Comparison of ENCODE assay signal across 8 mouse cellular contexts in genomic region chr19:53329221-53329991, GRCm38 (mm10). TPM values are rescaled to one million over a fixed set of nuclear protein-coding genes. Genes with fewer than 3 reads are reported as not detected.
A peak's percentile ranks its signal among the peaks of the same experiment; 100 is the strongest.
DNase-seq lines count a peak whose midpoint lies in the region; ATAC-seq lines count a peak whose summit lies in the region.

No protein-coding gene starts in this region.

- peak overlapping the region; percentile 87 for H3K9ac ChIP-seq in heart, embryonic 14.5 days (ENCODE audit: low read length)
- peak overlapping the region; percentile 96 for H3K9ac ChIP-seq in liver, embryonic 13.5 days
- peak overlapping the region; percentile 68 for H3K9ac ChIP-seq in stomach, embryonic 14.5 days (replicated peaks; ENCODE audit: low read depth, low read length)

- peak overlapping the region; percentile 86 to 90 for H3K4me3 ChIP-seq in heart, embryonic 14.5 days (ENCODE audit: control insufficient read depth in 1 of 2, insufficient read depth in 1 of 2, low read depth in 1 of 2, low read length in 2 of 2)
- peak overlapping the region; percentile 96 for H3K4me3 ChIP-seq in liver, embryonic 13.5 days (replicated peaks)
- peak overlapping the region; percentile 86 for H3K4me3 ChIP-seq in stomach, embryonic 14.5 days (ENCODE audit: low read depth, low read length)

- H3K4me1 ChIP-seq in heart, embryonic 14.5 days (ENCODE audit: control insufficient read depth in 2 of 2, insufficient read depth in 2 of 2, low read length in 2 of 2), result peaks cover 14 to 26% of the 10 kb centered on the region in 2 experiments
- peaks cover 86% of the 10 kb centered on the region for H3K4me1 ChIP-seq in liver, embryonic 13.5 days (replicated peaks)
- H3K4me1 ChIP-seq in stomach, embryonic 14.5 days (ENCODE audit: control insufficient read depth, insufficient read depth, low read length), result peaks cover 16% of the 10 kb centered on the region

- WGBS in heart, embryonic 14.5 days, result under 1% methylated on average over 104 of the region's 106 CpGs
- under 1% methylated on average over 106 of the region's 106 CpGs for WGBS in liver, embryonic 13.5 days (ENCODE audit: insufficient replicate concordance)
- WGBS in stomach, embryonic 14.5 days, result under 1% methylated on average over 98 of the region's 106 CpGs

- H3K27me3 ChIP-seq in heart, embryonic 14.5 days (ENCODE audit: control insufficient read depth, insufficient read depth, low read length), result no peaks in the 10 kb centered on the region
- no peaks in the 10 kb centered on the region for H3K27me3 ChIP-seq in liver, embryonic 13.5 days
- no peaks in the 10 kb centered on the region for H3K27me3 ChIP-seq in stomach, embryonic 14.5 days (ENCODE audit: control insufficient read depth, insufficient read depth, low read length)

- H3K36me3 ChIP-seq in heart, embryonic 14.5 days (ENCODE audit: control insufficient read depth, insufficient read depth, low read length), result peaks cover 24% of the 10 kb centered on the region
- H3K36me3 ChIP-seq in liver, embryonic 13.5 days, result peaks cover 26% of the 10 kb centered on the region
- H3K36me3 ChIP-seq in stomach, embryonic 14.5 days (ENCODE audit: control insufficient read depth, insufficient read depth, low read length), result peaks cover 19% of the 10 kb centered on the region

- peak; percentile 94 for DNase-seq in CD4-positive, CD25-positive, alpha-beta regulatory T cell, adult 2 months (ENCODE audit: low read depth, low spot score)
- DNase-seq in brain, embryonic 18.5 days (ENCODE audit: low read depth, low spot score), result peak; percentile 81
- peak; percentile 69 for DNase-seq in fibroblast of lung, adult 2 months (ENCODE audit: low read depth)
- DNase-seq in kidney, postnatal 14 days, result peak; percentile 94
- peak; percentile 82 for DNase-seq in liver, embryonic 13.5 days
- peak; percentile 80 to 88 for DNase-seq in natural killer cell, adult 2 months (ENCODE audit: low spot score in 2 of 2)

- H3K4me2 ChIP-seq in heart, embryonic 14.5 days (ENCODE audit: low read length), result peak overlapping the region; percentile 98
- peak overlapping the region; percentile 99 for H3K4me2 ChIP-seq in liver, embryonic 13.5 days
- peak overlapping the region; percentile 80 for H3K4me2 ChIP-seq in stomach, embryonic 14.5 days (replicated peaks; ENCODE audit: low read depth, low read length)

- peak overlapping the region; percentile 56 to 71 for H3K27ac ChIP-seq in heart, embryonic 14.5 days (replicated peaks in 1 of 2; ENCODE audit: control insufficient read depth in 1 of 2, insufficient read depth in 1 of 2, low read depth in 2 of 2, low read length in 2 of 2)
- peak overlapping the region; percentile 86 for H3K27ac ChIP-seq in liver, embryonic 13.5 days
- peak overlapping the region; percentile 68 for H3K27ac ChIP-seq in stomach, embryonic 14.5 days (ENCODE audit: low read length)

- H3K9me3 ChIP-seq in heart, embryonic 14.5 days (ENCODE audit: control insufficient read depth, low read length), result no peaks in the 10 kb centered on the region
- no peaks in the 10 kb centered on the region for H3K9me3 ChIP-seq in liver, embryonic 13.5 days (replicated peaks)
- no peaks in the 10 kb centered on the region for H3K9me3 ChIP-seq in stomach, embryonic 14.5 days (ENCODE audit: control insufficient read depth, low read depth, low read length)

- ATAC-seq in heart, embryonic 14.5 days (ENCODE audit: insufficient number of reproducible peaks, insufficient read depth, low FRiP score, low read depth), result peak; percentile 72
- peak; percentile 84 for ATAC-seq in liver, embryonic 13.5 days (ENCODE audit: low read depth)
- peak; percentile 85 for ATAC-seq in stomach, embryonic 14.5 days (ENCODE audit: insufficient number of reproducible peaks, insufficient read depth, low FRiP score, low read depth)

RNA-seq across cellular contexts. Expression of gene Mxi1, which starts 19.1 kb away (rescaled TPM):
- polyA plus RNA-seq in heart, embryonic 14.5 days (2014; fragmentation: Nextera tagmentation; extraction: Ambion mirVana), result 46.0 and 49.7 TPM in 2 replicates
- polyA plus RNA-seq in liver, embryonic 13.5 days (2015; fragmentation: Nextera tagmentation; extraction: Ambion mirVana), result 31.0 and 33.3 TPM in 2 replicates
- polyA plus RNA-seq in stomach, embryonic 14.5 days (2014; fragmentation: Nextera tagmentation; extraction: Ambion mirVana), result 29.3 and 30.3 TPM in 2 replicates

RNA-seq across cellular contexts. Expression of gene Gm10197, which starts 42.2 kb away (rescaled TPM):
- polyA plus RNA-seq in heart, embryonic 14.5 days (2014; fragmentation: Nextera tagmentation; extraction: Ambion mirVana), result not detected in 2 replicates
- polyA plus RNA-seq in liver, embryonic 13.5 days (2015; fragmentation: Nextera tagmentation; extraction: Ambion mirVana), result not detected in 2 replicates
- polyA plus RNA-seq in stomach, embryonic 14.5 days (2014; fragmentation: Nextera tagmentation; extraction: Ambion mirVana), result not detected in 2 replicates

Comparison
In these comparisons a context has a peak if more than half of its experiments do, and no peak if none do; other contexts are left out.
1. Peak in every context shown above with its lines: DNase-seq, ATAC-seq, H3K4me3 ChIP-seq and H3K27ac ChIP-seq.